Mouse (Mus musculus): Measurements from ENCODE around the gene Sema3a.

DNA sequence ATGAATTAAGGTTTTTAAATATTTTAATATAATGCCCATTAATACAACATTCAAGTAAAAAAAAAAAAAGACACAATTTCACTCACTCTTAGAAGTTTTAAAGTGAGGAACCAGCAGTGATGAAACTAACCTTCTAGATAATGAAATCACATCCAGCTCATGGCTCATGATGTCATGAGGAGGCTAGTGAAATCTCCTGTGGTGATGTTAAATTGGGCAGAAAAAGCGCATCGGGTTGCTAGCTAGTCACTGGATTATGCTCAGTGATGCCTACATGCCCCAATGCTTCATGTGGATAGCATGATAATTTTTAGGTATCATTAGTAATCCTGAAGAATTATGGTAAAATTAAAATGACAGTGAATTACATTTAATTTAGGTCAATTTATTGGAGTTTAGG is 453.9 kb downstream of the Sema3a start:
- TF ChIP-seq GATA1 (IDR thresholded peaks at IDR 0.05; ENCODE audit: low read length) (no peak), TAL1 (IDR thresholded peaks at IDR 0.05; ENCODE audit: low read length) (no peak)
